Mouse (Mus musculus): ENCODE measurements around the gene Csrnp2.

DNA sequence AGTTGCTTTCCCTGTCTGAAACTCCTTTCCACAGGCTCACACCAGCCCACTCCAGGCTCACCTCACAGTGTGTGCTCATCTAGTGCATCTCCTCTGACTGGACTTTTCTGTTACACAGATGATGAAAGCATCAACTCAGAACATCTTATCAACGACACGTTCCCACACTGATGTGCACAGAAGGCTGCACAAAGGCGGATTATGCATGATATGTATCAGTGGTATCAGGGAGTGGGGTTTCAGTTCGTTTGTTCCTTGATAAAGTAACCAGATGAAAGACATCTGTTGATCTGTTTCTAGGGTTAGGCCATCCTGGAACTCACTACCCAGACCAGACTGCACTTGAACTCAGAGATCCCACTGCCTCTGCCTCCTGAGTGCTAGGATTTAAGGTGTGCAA lies 18.1 kb upstream of the Csrnp2 start:
- TF ChIP-seq EP300 (IDR thresholded peaks at IDR 0.05) (no peak), CTCF (IDR thresholded peaks at IDR 0.05) (no peak)

Data from lung, postnatal 0 days (tissue).